Mouse (Mus musculus) large intestine, adult 2 months (tissue): ENCODE results near the gene Wnk4. TPM values are rescaled to one million over a fixed set of nuclear protein-coding genes. Genes with fewer than 3 reads are reported as not detected.
"Not testable (repeated sequence)": the region's sequence is repeated elsewhere in the genome, so short reads cannot be mapped to it uniquely, and the experiment has no call there.

Source experiments
- DNase-seq: peaks from one replicate; pipeline ENCODE4 v3.0.0-alpha.2; 2012; ENCODE audit warnings: low read depth, low spot score
- WGBS: fragments of 180-500 bp; shearing (Covaris S2); methylation state at CpG from one replicate; pipeline ENCODE4 v1.1.7; 2018; 5-methylcytosine and 5-hydroxymethylcytosine counted together
- polyA plus RNA-seq: library from polyadenylated mRNA; depleted of rRNA; stranded (reverse); fragments of >200 nt; gene quantifications from 2 replicates; pipeline ENCODE4 v1.2.3, GENCODE M21; 2012; rRNA removed

The Wnk4 gene
- polyA plus RNA-seq, 1 experiment: 5.1 TPM

GRCm38 (mm10) chr11:101311083-101311482, 50.7 kb downstream of the Wnk4 start:
- no peak for DNase-seq
- 77% methylated on average over 3 of the region's 3 CpGs for WGBS

- no peak for DNase-seq
- WGBS: 15% methylated on average over 3 of the region's 3 CpGs
Observed at GRCm38 (mm10) chr11:101312150-101312549, 51.8 kb downstream of the Wnk4 start.

GRCm38 (mm10) chr11:101314567-101314966, 54.2 kb downstream of the Wnk4 start:
- WGBS: 94% methylated on average over 1 of the region's 1 CpGs
- no peak for DNase-seq

- no peak for DNase-seq
- WGBS: 85% methylated on average over 8 of the region's 8 CpGs
Observed at GRCm38 (mm10) chr11:101315082-101315650, 54.8 kb downstream of the Wnk4 start.

- peak; percentile 84 for DNase-seq
- WGBS: under 1% methylated on average over 62 of the region's 62 CpGs
Observed at GRCm38 (mm10) chr11:101315665-101316500, 55.5 kb downstream of the Wnk4 start, which contains the start of gene Psme3. TSS of gene Psme3 (plus strand) at chr11:101316213.

- no peak for DNase-seq
- WGBS: under 1% methylated on average over 17 of the region's 17 CpGs
Observed at GRCm38 (mm10) chr11:101316501-101316917, 56.1 kb downstream of the Wnk4 start.

GRCm38 (mm10) chr11:101323609-101324008, 63.2 kb downstream of the Wnk4 start:
- DNase-seq: no peak
- 10% methylated on average over 4 of the region's 4 CpGs for WGBS

GRCm38 (mm10) chr11:101324763-101325162, 64.4 kb downstream of the Wnk4 start, which contains the start of gene Aoc2:
TSS of gene Aoc2 (plus strand) at chr11:101325063.
- DNase-seq: no peak
- 83% methylated on average over 5 of the region's 5 CpGs for WGBS

GRCm38 (mm10) chr11:101325201-101325600, 64.8 kb downstream of the Wnk4 start:
- DNase-seq: not testable (repeated sequence)
- WGBS: 92% methylated on average over 11 of the region's 11 CpGs

GRCm38 (mm10) chr11:101326147-101326546, 65.8 kb downstream of the Wnk4 start:
- 88% methylated on average over 11 of the region's 11 CpGs for WGBS
- DNase-seq: no peak

Other genes with a start within 250 kb of the Wnk4 start
- 12.9 and 13.6 TPM in 2 replicates for gene Naglu, start 190.6 kb upstream of the Wnk4 start, polyA plus RNA-seq
- gene Hsd17b1, start 182.2 kb upstream of the Wnk4 start, polyA plus RNA-seq: 0.26 and 0.29 TPM in 2 replicates
- 38.1 and 46.5 TPM in 2 replicates for gene Coasy, start 178.0 kb upstream of the Wnk4 start, polyA plus RNA-seq
- gene Mlx, start 173.3 kb upstream of the Wnk4 start, polyA plus RNA-seq: 144 and 164 TPM in 2 replicates
- gene Psmc3ip, start 165.1 kb upstream of the Wnk4 start, polyA plus RNA-seq: 1.3 and 1.7 TPM in 2 replicates
- gene Retreg3, start 140.7 kb upstream of the Wnk4 start, polyA plus RNA-seq: 53.7 and 67.9 TPM in 2 replicates
- 14.4 and 17.8 TPM in 2 replicates for gene Tubg1, start 140.6 kb upstream of the Wnk4 start, polyA plus RNA-seq
- 1.8 and 2.3 TPM in 2 replicates for gene Tubg2, start 104.7 kb upstream of the Wnk4 start, polyA plus RNA-seq
- 2.4 and 2.6 TPM in 2 replicates for gene Cntnap1, start 90.0 kb upstream of the Wnk4 start, polyA plus RNA-seq
- gene Plekhh3, start 89.2 kb upstream of the Wnk4 start, polyA plus RNA-seq: 22.9 and 31.4 TPM in 2 replicates
- 9.2 and 16.9 TPM in 2 replicates for gene Ccr10, start 85.1 kb upstream of the Wnk4 start, polyA plus RNA-seq
- 22.1 and 30.6 TPM in 2 replicates for gene Ezh1, start 34.1 kb upstream of the Wnk4 start, polyA plus RNA-seq
- gene Ramp2, start 14.5 kb upstream of the Wnk4 start, polyA plus RNA-seq: 38.9 and 40.8 TPM in 2 replicates
- gene Vps25, start 6.9 kb upstream of the Wnk4 start, polyA plus RNA-seq: 80.6 and 82.2 TPM in 2 replicates
- 0.21 and 0.37 TPM in 2 replicates for gene Cntd1, start 18.4 kb downstream of the Wnk4 start, polyA plus RNA-seq
- gene Coa3, start 18.5 kb downstream of the Wnk4 start, polyA plus RNA-seq: 336 and 344 TPM in 2 replicates
- gene Becn1, start 41.7 kb downstream of the Wnk4 start, polyA plus RNA-seq: 59.8 and 107 TPM in 2 replicates
- gene Psme3, start 55.6 kb downstream of the Wnk4 start, polyA plus RNA-seq: 52.4 and 56.6 TPM in 2 replicates
- gene Aoc2, start 64.5 kb downstream of the Wnk4 start, polyA plus RNA-seq: 4.3 and 6.9 TPM in 2 replicates
- gene Aoc3, start 70.0 kb downstream of the Wnk4 start, polyA plus RNA-seq: 10.9 and 16.1 TPM in 2 replicates
- gene G6pc, start 107.0 kb downstream of the Wnk4 start, polyA plus RNA-seq: 5.1 and 20.6 TPM in 2 replicates
- 17.0 and 17.9 TPM in 2 replicates for gene Aarsd1, start 157.0 kb downstream of the Wnk4 start, polyA plus RNA-seq
- 0.32 and 0.41 TPM in 2 replicates for gene Gm27029, start 164.2 kb downstream of the Wnk4 start, polyA plus RNA-seq
- 19.7 and 23.6 TPM in 2 replicates for gene Rundc1, start 164.5 kb downstream of the Wnk4 start, polyA plus RNA-seq
- gene Ptges3l, start 164.8 kb downstream of the Wnk4 start, polyA plus RNA-seq: 1.8 and 3.2 TPM in 2 replicates
- 386 and 502 TPM in 2 replicates for gene Rpl27, start 181.7 kb downstream of the Wnk4 start, polyA plus RNA-seq
- 96.2 and 146 TPM in 2 replicates for gene Ifi35, start 187.8 kb downstream of the Wnk4 start, polyA plus RNA-seq
- 13.4 and 20.2 TPM in 2 replicates for gene Rnd2, start 204.4 kb downstream of the Wnk4 start, polyA plus RNA-seq
- 90.6 and 140 TPM in 2 replicates for gene Vat1, start 205.7 kb downstream of the Wnk4 start, polyA plus RNA-seq